Mouse (Mus musculus) lung, embryonic 14.5 days (tissue): ENCODE measurements at regions not wholly inside any gene's neighbourhood (a gene's known extent, or its start where the extent isn't known, plus 50 kb on each side); places are given as distances from the start of the nearest gene placed in this dataset. TPM values are rescaled to one million over a fixed set of nuclear protein-coding genes. Genes with fewer than 3 reads are reported as not detected.

Source experiments
- ATAC-seq: fragments of 200-750 bp; cut with Nextera tagmentation; 2 replicates; pipeline ENCODE4 v1.8.0; 2017; ENCODE audit warnings: mild to moderate bottlenecking, moderate TSS enrichment, moderate library complexity; ENCODE audit not compliant: insufficient read depth
- DNase-seq: peaks from one replicate; pipeline ENCODE4 v3.0.0-alpha.2; 2015
- H3K27ac ChIP-seq: fragments of 300-500 bp; sonication (generic); 2 replicates; pipeline ENCODE4 v1.5.1; 2014; ENCODE audit warnings: low read depth, mild to moderate bottlenecking, moderate library complexity
- H3K27me3 ChIP-seq: fragments of 300-500 bp; sonication (generic); 2 replicates; pipeline ENCODE4 v1.6.1; 2014; ENCODE audit warnings: low read length, control low read depth; ENCODE audit not compliant: insufficient read depth
- H3K36me3 ChIP-seq: fragments of 300-500 bp; sonication (generic); 2 replicates; pipeline ENCODE4 v1.6.1; 2014; ENCODE audit warnings: control low read depth; ENCODE audit not compliant: insufficient read depth
- H3K4me1 ChIP-seq: fragments of 300-500 bp; sonication (generic); 2 replicates; pipeline ENCODE4 v1.6.1; 2014; ENCODE audit warnings: antibody characterized with exemption, control low read depth; ENCODE audit not compliant: insufficient read depth
- H3K4me2 ChIP-seq: fragments of 300-500 bp; sonication (generic); 2 replicates; pipeline ENCODE4 v1.6.1; 2014; ENCODE audit warnings: mild to moderate bottlenecking
- H3K4me3 ChIP-seq: fragments of 300-500 bp; sonication (generic); 2 replicates; pipeline ENCODE4 v1.5.1; 2014; ENCODE audit warnings: low read depth, low read length
- H3K9ac ChIP-seq: fragments of 300-500 bp; sonication (generic); 2 replicates; pipeline ENCODE4 v1.6.1; 2014
- H3K9me3 ChIP-seq: fragments of 300-500 bp; sonication (generic); 2 replicates; pipeline ENCODE4 v1.6.1; 2016; ENCODE audit warnings: low read depth, low read length, control low read depth
- CTCF ChIP-seq: IDR thresholded peaks from 2 replicates; pipeline ENCODE4 v1.5.1; 2016; ENCODE audit warnings: antibody characterized with exemption, low read depth
- WGBS: fragments of 180-500 bp; shearing (Covaris S2); extraction: QIAGEN DNeasy Blood & Tissue Kit; methylation state at CpG from one replicate; pipeline ENCODE4 v1.1.7; 2014; 5-methylcytosine and 5-hydroxymethylcytosine counted together
- microRNA-seq: library from miRNA; unstranded; fragments of <30 nt; microRNA quantifications from one replicate; pipeline ENCODE4, GENCODE M21; 2016; ENCODE audit warnings: borderline number of aligned reads

DNA sequence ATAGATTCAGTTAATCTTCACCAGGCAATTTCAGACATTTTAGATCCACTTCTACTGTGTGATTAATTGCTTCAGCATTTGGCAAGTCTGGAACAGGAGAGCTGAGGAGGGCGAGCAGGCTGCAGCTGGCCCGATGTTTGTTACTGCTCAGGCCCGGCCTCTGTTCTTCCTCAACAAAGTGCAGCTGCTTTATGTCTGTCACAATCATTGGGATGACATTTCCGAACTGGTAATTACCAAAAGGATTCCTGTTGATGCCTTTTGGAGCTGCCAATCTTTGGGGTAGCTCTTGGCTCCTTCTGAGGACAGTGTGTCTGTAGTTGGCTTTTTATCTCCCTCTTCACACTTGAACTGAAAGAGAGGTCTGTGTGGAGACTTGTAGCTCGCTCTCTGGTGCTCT is 119.4 kb downstream of the Ndfip2 start:
- Histone ChIP-seq H3K4me3 (no peak overlapping the region), H3K4me2 (no peak overlapping the region), H3K9me3 (no peaks in the 10 kb centered on the region), H3K36me3 (no peaks in the 10 kb centered on the region), H3K27me3 (no peaks in the 10 kb centered on the region), H3K27ac (peak overlapping the region; percentile 64; the same call in 1 of the 2 replicates), H3K9ac (no peak overlapping the region), H3K4me1 (peaks cover 22% of the 10 kb centered on the region)
- TF ChIP-seq CTCF, result no peak
- ATAC-seq (peak; percentile 93), DNase-seq (peak; percentile 82)
- 10% methylated on average over 5 of the region's 5 CpGs for WGBS

DNA sequence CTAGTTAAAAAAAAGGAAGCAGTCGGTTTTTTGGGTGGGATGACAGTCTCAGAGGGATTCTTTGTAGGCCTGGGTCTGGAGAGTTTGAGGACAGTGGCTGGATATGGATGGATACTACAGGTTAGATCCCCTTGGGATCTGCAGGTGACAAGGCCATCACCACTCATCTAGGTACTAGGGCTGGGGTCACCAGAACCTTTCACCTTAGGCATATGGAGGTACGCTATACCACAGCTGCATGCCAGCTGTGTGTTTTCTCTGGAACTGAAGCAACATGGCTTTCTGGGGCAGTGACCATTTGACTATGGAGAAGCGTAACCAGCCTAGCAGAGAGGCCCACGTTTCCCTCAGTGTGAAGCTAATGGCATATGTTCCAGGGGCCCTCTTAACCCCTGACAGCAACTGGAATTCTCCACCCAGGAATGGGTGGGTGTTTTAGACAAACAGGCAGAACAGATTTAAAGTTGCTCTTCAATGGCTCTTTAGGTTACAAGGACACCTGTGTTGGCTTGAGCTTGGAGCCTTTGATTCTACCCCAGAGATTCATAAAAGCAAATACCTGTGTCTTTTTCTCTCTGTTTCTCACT is 118.8 kb downstream of the Ndfip2 start:
- Histone ChIP-seq H3K9me3 (no peaks in the 10 kb centered on the region), H3K4me1 (peaks cover 22% of the 10 kb centered on the region), H3K27me3 (no peaks in the 10 kb centered on the region), H3K27ac (peak overlapping the region; percentile 64; the same call in 1 of the 2 replicates), H3K4me3 (no peak overlapping the region), H3K9ac (no peak overlapping the region), H3K4me2 (no peak overlapping the region), H3K36me3 (no peaks in the 10 kb centered on the region)
- DNase-seq (no peak), ATAC-seq (peak; percentile 31; the same call in 1 of the 2 replicates)
- TF ChIP-seq CTCF, result no peak
- WGBS, result 45% methylated on average over 4 of the region's 4 CpGs

GRCm38 (mm10) chr14:105369637-105370435 is 111.5 kb downstream of the Ndfip2 start:
- Histone ChIP-seq H3K4me1 (no peaks in the 10 kb centered on the region), H3K4me3 (no peak overlapping the region), H3K27me3 (no peaks in the 10 kb centered on the region), H3K9me3 (no peaks in the 10 kb centered on the region), H3K9ac (no peak overlapping the region), H3K27ac (no peak overlapping the region), H3K36me3 (no peaks in the 10 kb centered on the region), H3K4me2 (no peak overlapping the region)
- no peak for DNase-seq
- peak; percentile 54; the same call in 1 of the 2 replicates for ATAC-seq
- 62% methylated on average over 5 of the region's 5 CpGs for WGBS
- TF ChIP-seq CTCF, result no peak

DNA sequence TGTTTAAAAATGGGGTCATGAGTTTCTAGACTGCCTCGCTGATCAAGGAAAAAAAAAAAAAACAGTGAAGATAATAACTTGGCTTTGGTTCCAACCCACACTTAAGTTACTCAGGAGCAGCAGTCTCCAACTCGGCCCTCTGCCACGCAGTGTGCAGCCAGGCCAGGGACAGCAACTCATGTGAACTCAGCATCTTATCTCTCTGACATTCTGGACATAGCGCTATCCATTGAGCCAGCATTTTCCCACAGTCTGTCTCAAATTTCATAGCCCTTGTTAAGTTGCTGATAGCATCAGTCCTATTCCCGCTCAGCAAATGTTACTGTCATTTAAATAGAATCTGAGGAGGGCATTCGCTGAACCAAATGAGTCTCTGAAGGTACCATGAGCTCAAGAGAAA is 102.2 kb downstream of the Ndfip2 start:
- Histone ChIP-seq H3K4me2 (no peak overlapping the region), H3K4me1 (no peaks in the 10 kb centered on the region), H3K27ac (no peak overlapping the region), H3K9ac (no peak overlapping the region), H3K4me3 (no peak overlapping the region), H3K9me3 (no peaks in the 10 kb centered on the region), H3K36me3 (no peaks in the 10 kb centered on the region), H3K27me3 (no peaks in the 10 kb centered on the region)
- TF ChIP-seq CTCF, result no peak
- DNase-seq (peak; percentile 69), ATAC-seq (peak; percentile 82; the same call in 1 of the 2 replicates)
- WGBS, result 26% methylated on average over 6 of the region's 6 CpGs

DNA sequence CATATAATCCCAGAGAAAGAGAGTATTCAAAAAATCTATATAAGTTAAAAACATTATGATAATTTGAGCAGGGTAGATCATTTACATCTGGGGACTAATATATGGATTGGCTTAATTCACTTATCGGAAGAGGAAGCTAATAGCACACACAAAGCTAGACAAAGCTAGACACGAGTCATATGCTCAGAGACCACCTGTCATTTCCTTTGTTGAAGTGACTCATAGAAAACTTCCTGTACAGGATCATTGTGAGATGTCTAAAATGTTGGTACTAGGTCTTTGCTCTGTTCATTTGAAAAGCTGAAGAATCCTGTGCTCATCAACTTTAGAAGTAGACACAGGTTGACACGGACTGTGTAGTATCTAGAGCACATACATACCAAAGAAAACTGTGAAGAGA is 101.5 kb downstream of the Ndfip2 start:
- WGBS, result 76% methylated on average over 3 of the region's 3 CpGs
- TF ChIP-seq CTCF, result no peak
- DNase-seq, result no peak
- H3K9ac ChIP-seq, result no peak overlapping the region
- no peaks in the 10 kb centered on the region for H3K36me3 ChIP-seq
- no peaks in the 10 kb centered on the region for H3K9me3 ChIP-seq
- H3K27me3 ChIP-seq, result no peaks in the 10 kb centered on the region
- no peak overlapping the region for H3K4me3 ChIP-seq
- no peak overlapping the region for H3K4me2 ChIP-seq
- no peak for ATAC-seq
- H3K27ac ChIP-seq, result no peak overlapping the region
- no peaks in the 10 kb centered on the region for H3K4me1 ChIP-seq

Small RNA genes in the stretch of these regions (microRNA-seq; reads per million reads assigned to microRNA genes)
- gene Gm22406 (not detected), gene Mir6390 (not detected)
